Mouse (Mus musculus) G1E (cell line): ENCODE results near the gene Yars. TPM values are rescaled to one million over a fixed set of nuclear protein-coding genes. Genes with fewer than 3 reads are reported as not detected.

Experiments
- ATAC-seq: 2 replicates; pipeline ENCODE4 v1.8.0; 2016; ENCODE audit warnings: mild to moderate bottlenecking; ENCODE audit not compliant: insufficient number of reproducible peaks, poor library complexity, low FRiP score, severe bottlenecking; ENCODE audit errors: extremely low read depth
- DNase-seq: peaks from one replicate; pipeline ENCODE4 v3.0.0; 2012; ENCODE audit warnings: low spot score
- H3K27me3 ChIP-seq: 2 replicates; pipeline ENCODE4 v1.6.1; 2012; ENCODE audit warnings: mild to moderate bottlenecking, low read length, inconsistent platforms; ENCODE audit not compliant: insufficient read depth
- H3K36me3 ChIP-seq: replicated peaks from 2 replicates; pipeline ENCODE3; 2012; ENCODE audit warnings: mild to moderate bottlenecking, inconsistent platforms
- H3K4me1 ChIP-seq: 2 replicates; pipeline ENCODE4 v1.6.1; 2012; ENCODE audit warnings: low read depth, low read length, inconsistent platforms, mixed read lengths; ENCODE audit not compliant: insufficient read depth
- H3K4me3 ChIP-seq: 2 replicates; pipeline ENCODE4 v1.5.1; 2012; ENCODE audit warnings: low read depth, mild to moderate bottlenecking, inconsistent platforms, low read length, moderate library complexity, mixed read lengths
- H3K9me3 ChIP-seq: replicated peaks from 2 replicates; pipeline ENCODE4 v1.6.1; 2012; ENCODE audit warnings: inconsistent platforms
- CTCF ChIP-seq: IDR thresholded peaks from 2 replicates; pipeline ENCODE4 v1.5.1; 2012; ENCODE audit warnings: low read depth, low read length, inconsistent platforms, mixed read lengths
- GATA1 ChIP-seq: IDR thresholded peaks from 2 replicates; pipeline ENCODE4 v1.6.1; 2012; ENCODE audit warnings: borderline replicate concordance, low read length, inconsistent platforms, mixed read lengths
- GATA2 ChIP-seq: IDR thresholded peaks from 2 replicates; pipeline ENCODE4 v1.6.1; 2012; ENCODE audit warnings: low read depth, low read length, inconsistent platforms, borderline replicate concordance
- POLR2AphosphoS5 ChIP-seq: IDR thresholded peaks from 2 replicates; pipeline ENCODE4 v1.6.1; 2012; ENCODE audit warnings: low read depth, low read length, inconsistent platforms; ENCODE audit not compliant: insufficient replicate concordance
- TAL1 ChIP-seq: conservative IDR thresholded peaks from 2 replicates; pipeline ENCODE4 v1.6.1; 2012; ENCODE audit warnings: low read depth, low read length, inconsistent platforms, mixed read lengths
- polyA plus RNA-seq: library from polyadenylated mRNA; stranded (reverse); fragments of >175 nt; gene quantifications from 2 replicates; pipeline ENCODE4 v1.2.3, GENCODE M21; 2012
- total RNA-seq, 2 experiments: library from RNA; stranded (forward) in 1 of 2; stranded (reverse) in 1 of 2; fragments of 200-1000 nt in 1 of 2; fragments of >200 nt in 1 of 2; fragmentation: Nextera tagmentation in 1 of 2; gene quantifications; 2 replicates each; pipeline ENCODE4 v1.2.3; 2014 to 2017

The Yars gene
- total RNA-seq (2014; fragmentation: Nextera tagmentation): 106 and 115 TPM in 2 replicates
- 74.5 and 79.1 TPM in 2 replicates for total RNA-seq (2017)
- polyA plus RNA-seq: 65.8 and 74.8 TPM in 2 replicates

DNA sequence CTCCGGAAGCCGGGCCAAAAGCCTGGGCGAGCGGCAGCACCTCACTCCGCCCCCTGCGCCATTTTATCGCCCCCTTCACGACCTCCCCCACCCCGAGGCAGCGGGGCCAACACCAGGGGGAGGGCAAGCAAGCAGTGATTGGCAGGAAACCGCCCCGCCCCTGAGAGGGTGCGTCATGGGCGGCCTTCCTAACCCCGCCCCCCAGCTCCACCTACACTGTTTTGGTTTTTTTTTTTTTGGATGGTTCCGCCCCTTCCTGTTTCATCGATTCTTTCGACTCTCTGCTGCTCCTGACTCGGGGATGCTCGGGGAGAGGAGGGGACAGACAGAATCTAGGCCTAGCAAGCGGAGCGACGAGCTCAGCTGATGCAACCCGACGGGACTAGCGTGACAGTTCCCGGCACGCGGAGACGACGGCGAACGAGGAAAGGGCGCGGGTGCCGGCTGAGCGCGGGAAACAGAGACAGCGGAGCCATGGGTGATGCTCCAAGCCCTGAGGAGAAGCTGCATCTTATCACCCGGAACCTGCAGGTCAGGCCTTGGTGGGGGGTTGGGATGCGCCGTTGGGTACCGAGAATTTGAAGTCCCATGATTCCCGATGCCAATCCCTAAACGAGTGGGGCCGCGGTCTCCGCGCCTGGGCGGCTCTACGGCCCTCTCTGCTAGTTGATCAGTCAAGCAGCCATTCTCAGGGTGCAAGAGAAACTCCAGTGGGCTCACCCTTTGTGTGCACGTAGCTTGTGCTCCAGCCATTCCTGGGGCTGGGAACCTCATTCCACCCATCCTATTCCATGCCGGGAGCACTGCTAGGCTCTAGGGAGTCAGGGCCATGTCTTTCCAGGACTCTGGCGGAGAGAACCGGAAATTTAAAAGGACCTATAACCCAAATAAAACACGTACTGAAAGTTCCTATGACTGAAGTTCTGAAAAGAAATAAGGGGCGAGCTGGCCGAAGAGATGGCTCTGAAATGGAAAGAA is at the start of gene Yars, which contains the start of gene S100pbp:
Gene Yars (plus strand): TSS at position 219 of the 978 bp plus-strand sequence.
Gene S100pbp (minus strand): TSS at position 186 of the 978 bp plus-strand sequence.
- Histone ChIP-seq H3K4me1 (peaks cover 55% of the 10 kb centered on the region), H3K36me3 (peaks cover 46% of the 10 kb centered on the region), H3K9me3 (no peaks in the 10 kb centered on the region), H3K27me3 (no peaks in the 10 kb centered on the region), H3K4me3 (peak within 1 kb of the TSS; percentile 93)
- peak; percentile 92 for DNase-seq
- ATAC-seq: peak; percentile 93
- TF ChIP-seq CTCF (no peak), GATA2 (no peak)

DNA sequence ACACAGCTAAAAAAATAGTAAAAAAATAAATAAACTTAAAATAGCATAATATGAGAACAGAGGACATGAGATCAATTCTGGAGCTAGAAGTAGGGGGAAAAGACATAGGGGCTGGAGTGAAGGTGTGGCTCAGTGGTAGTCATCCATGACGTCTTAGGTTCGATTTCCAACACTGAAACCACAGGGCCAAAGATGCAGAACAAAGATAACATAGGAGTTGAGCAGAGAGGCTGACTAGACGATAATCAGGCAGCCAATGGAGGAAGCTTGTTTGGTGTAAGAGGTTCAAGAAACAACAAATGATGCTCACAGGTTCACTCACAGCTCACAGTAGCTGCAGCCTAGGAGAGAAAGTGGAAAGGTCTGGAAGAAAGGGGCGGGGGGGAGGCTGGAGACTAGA is 48.8 kb upstream of the Yars start:
- Histone ChIP-seq H3K27me3 (peaks cover 16% of the 10 kb centered on the region), H3K9me3 (no peaks in the 10 kb centered on the region)
- ATAC-seq: peak; percentile 54

DNA sequence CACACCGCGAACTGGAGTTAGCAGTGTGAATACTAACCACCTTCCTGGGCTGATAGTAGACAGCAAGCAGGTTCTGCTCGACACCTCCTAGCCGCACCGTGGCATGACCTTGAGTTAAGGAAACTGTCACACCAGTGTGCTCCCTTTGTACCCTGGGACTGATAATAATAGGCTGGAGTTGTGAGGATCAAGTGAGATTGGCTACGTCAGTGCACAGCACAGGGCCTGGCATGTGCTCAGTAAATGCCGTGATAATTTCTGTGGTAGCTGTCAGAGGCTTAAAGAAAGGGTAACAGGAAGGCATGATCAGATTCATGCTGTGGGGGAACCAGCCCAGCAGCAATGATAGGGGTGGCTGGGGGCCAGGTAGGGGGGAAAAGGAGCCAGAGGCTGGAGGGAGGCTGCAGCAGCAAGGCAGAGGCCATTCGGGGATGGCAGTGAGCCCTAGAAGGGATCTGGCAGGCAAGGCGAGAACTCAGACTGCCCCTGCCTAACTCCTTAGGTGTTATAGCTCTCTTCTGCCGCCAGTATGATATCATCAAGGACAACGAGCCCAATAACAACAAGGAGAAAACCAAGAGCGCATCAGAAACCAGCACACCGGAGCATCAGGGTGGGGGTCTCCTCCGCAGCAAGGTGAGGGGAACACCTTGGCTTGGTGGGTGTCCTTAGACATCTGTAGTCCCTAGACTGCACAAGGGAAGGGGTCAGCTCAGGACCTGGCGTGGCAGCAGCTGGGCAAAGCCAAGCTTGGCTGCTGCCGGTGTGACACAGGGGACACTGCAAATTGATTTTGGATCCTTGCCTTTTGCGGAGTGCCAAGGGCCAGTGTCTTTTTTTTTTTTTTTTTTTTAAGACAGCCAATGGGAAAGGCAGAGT is 47.8 kb upstream of the Yars start:
- H3K9me3 ChIP-seq: no peaks in the 10 kb centered on the region
- peaks cover 53% of the 10 kb centered on the region for H3K36me3 ChIP-seq
- H3K4me3 ChIP-seq: peak overlapping the region; percentile 46; the same call in 1 of the 2 replicates
- no peak for TF ChIP-seq GATA2
- H3K27me3 ChIP-seq: peaks cover 7% of the 10 kb centered on the region
- DNase-seq (no peak), ATAC-seq (no peak)
- peaks cover 87% of the 10 kb centered on the region for H3K4me1 ChIP-seq

More for the DNA sequence above, 48.8 kb upstream of the Yars start:
- TF ChIP-seq GATA1 (no peak), TAL1 (peak; percentile 85), GATA2 (peak; percentile 56; the same call in 1 of the 2 replicates), CTCF (no peak), POLR2AphosphoS5 (no peak)
- H3K36me3 ChIP-seq: peaks cover 48% of the 10 kb centered on the region
- no peak overlapping the region; the same call in 1 of the 2 replicates for H3K4me3 ChIP-seq
- peaks cover 90% of the 10 kb centered on the region for H3K4me1 ChIP-seq
- DNase-seq: peak; percentile 54

DNA sequence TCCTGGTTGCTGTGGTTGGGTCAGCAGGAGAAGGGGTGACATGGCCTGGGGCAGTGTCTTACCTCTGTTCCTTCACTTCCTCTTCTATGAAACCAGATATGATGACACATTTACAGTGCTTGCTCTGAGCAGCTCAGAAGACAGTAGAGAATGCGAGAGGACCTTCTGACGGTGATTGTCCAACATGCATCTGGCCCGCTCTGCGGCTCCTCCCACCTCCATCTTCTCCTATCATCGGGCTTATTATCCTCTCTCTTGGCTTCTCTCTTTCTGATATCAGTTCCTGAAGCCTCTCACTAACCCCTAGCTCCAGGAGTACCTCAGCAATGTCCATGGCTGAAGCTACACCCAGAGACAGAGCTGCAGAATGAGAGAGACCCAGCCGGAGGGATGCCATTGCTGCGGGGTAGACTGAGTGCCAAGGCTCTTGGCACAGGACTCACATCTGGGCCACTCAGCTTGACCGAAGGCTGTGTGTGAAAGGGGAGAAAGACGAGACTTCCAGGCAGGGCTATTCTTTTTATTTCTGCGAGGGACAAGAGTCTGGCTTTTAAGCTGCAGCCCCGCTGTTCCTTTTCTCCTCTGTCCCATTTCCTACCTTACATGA is 47.0 kb upstream of the Yars start:
- TF ChIP-seq TAL1: no peak
- TF ChIP-seq GATA2: no peak
- TF ChIP-seq CTCF: no peak
- TF ChIP-seq POLR2AphosphoS5: no peak
- no peak for TF ChIP-seq GATA1
- Histone ChIP-seq H3K4me1 (peaks cover 81% of the 10 kb centered on the region), H3K27me3 (peaks cover under 1% of the 10 kb centered on the region; the same call in 1 of the 2 replicates), H3K9me3 (no peaks in the 10 kb centered on the region), H3K4me3 (no peak overlapping the region; the same call in 1 of the 2 replicates), H3K36me3 (peaks cover 57% of the 10 kb centered on the region)
- peak; percentile 42 for ATAC-seq
- no peak for DNase-seq

DNA sequence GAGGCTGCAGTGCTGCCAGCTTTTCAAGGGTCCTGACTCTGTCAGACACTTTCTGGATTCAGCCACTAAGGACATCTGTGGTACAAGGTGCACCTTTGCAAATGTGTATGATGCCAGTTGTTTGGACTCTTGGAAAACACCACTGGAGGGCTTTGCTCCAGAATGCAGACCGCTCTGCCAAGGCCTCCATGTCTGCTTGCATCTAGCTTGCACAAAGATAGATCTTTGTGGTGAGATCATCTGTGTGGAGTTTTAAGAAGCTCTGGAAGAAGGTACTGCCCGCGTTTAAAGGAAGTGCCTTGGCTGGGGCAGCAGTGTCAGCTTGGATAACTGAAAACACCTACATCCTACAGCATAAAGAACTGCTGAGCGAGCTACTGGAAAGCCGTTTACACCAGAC is 46.1 kb upstream of the Yars start:
- no peaks in the 10 kb centered on the region for H3K9me3 ChIP-seq
- DNase-seq (no peak), ATAC-seq (no peak)
- no peak overlapping the region for H3K4me3 ChIP-seq
- no peaks in the 10 kb centered on the region for H3K27me3 ChIP-seq
- peaks cover 64% of the 10 kb centered on the region for H3K36me3 ChIP-seq
- TF ChIP-seq GATA1 (no peak), TAL1 (no peak), POLR2AphosphoS5 (no peak), GATA2 (no peak), CTCF (no peak)
- peaks cover 71% of the 10 kb centered on the region for H3K4me1 ChIP-seq
